Mouse (Mus musculus): Measurements from ENCODE around the gene Ralgps1. TPM values are rescaled to one million over a fixed set of nuclear protein-coding genes. Genes with fewer than 3 reads are reported as not detected.

Ralgps1 gene
- polyA plus RNA-seq, 1 experiment: 0.47 TPM

- Histone ChIP-seq H3K79me3 (ENCODE audit: low read depth) (no peaks in the 10 kb centered on the region), H3K79me2 (ENCODE audit: control insufficient read depth, insufficient read depth) (no peaks in the 10 kb centered on the region), H3K27me3 (ENCODE audit: control insufficient read depth, insufficient read depth, insufficient read length) (no peaks in the 10 kb centered on the region), H3K4me3 (ENCODE audit: insufficient read depth, poor library complexity, severe bottlenecking) (no peak overlapping the region), H3ac (ENCODE audit: control insufficient read depth, insufficient read length, low read depth) (no peak overlapping the region), H3K36me3 (ENCODE audit: control insufficient read depth, insufficient read depth) (no peaks in the 10 kb centered on the region)
- TF ChIP-seq MYOG (IDR thresholded peaks at IDR 0.05; ENCODE audit: control insufficient read depth, extremely low read depth, insufficient read length) (no peak), MAX (IDR thresholded peaks at IDR 0.05) (no peak), FOSL1 (IDR thresholded peaks at IDR 0.05; ENCODE audit: insufficient read depth, low read length, poor library complexity, severe bottlenecking) (no peak), CTCF (IDR thresholded peaks at IDR 0.05; ENCODE audit: control insufficient read depth, insufficient read depth, insufficient read length) (no peak), MYOD1 (IDR thresholded peaks at IDR 0.05; ENCODE audit: control insufficient read depth, insufficient read length, low read depth) (no peak), CEBPB (IDR thresholded peaks at IDR 0.05; ENCODE audit: low read depth) (no peak), USF1 (IDR thresholded peaks at IDR 0.05; ENCODE audit: low read depth) (no peak)
These were observed 114.3 kb downstream of the Ralgps1 start for GRCm38 (mm10) chr2:33256769-33257537.

DNA sequence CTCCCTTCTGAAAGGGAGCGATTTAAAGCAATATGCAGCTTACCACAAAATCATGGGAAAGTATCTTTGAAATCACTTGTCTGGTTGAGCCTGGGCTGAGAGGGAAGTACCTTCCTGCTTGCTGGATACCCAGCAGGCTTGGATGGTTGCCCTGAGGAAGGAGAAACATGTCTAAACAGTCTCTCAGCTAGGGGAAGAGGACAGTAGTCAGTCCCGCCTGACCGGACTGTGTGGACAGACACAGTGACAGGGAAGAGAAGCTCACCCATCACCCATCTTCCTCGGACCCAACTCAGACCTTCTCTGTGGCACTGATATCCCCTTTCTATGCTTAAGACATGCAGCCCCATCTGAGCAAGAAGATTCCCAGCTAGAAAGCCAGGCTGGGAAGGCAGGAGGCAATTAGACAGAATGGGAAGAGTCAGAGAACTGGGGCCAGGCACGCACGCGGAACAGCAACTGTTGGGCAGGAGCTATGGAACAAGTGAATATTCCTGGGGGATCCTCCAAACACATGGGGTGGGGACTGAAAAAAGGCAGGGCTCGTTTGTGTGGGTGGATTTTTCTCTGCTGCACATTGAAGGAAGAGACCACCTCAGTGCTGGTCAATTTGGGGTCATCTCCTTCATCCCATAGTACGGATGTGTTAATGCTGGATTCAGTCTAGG lies 116.8 kb downstream of the Ralgps1 start:
- H3K79me3 ChIP-seq (ENCODE audit: low read depth): no peaks in the 10 kb centered on the region
- H3K27me3 ChIP-seq (ENCODE audit: control insufficient read depth, insufficient read depth, insufficient read length): no peaks in the 10 kb centered on the region
- TF ChIP-seq MYOD1 (IDR thresholded peaks at IDR 0.05; ENCODE audit: control insufficient read depth, insufficient read length, low read depth) (no peak), USF1 (IDR thresholded peaks at IDR 0.05; ENCODE audit: low read depth) (no peak), CTCF (IDR thresholded peaks at IDR 0.05; ENCODE audit: control insufficient read depth, insufficient read depth, insufficient read length) (no peak), MAX (IDR thresholded peaks at IDR 0.05) (no peak), FOSL1 (IDR thresholded peaks at IDR 0.05; ENCODE audit: insufficient read depth, low read length, poor library complexity, severe bottlenecking) (no peak), MYOG (IDR thresholded peaks at IDR 0.05; ENCODE audit: control insufficient read depth, extremely low read depth, insufficient read length) (no peak), CEBPB (IDR thresholded peaks at IDR 0.05; ENCODE audit: low read depth) (no peak)
- H3K79me2 ChIP-seq (ENCODE audit: control insufficient read depth, insufficient read depth): no peaks in the 10 kb centered on the region
- H3K36me3 ChIP-seq (ENCODE audit: control insufficient read depth, insufficient read depth): no peaks in the 10 kb centered on the region
- no peak overlapping the region for H3ac ChIP-seq (ENCODE audit: control insufficient read depth, insufficient read length, low read depth)
- no peak overlapping the region for H3K4me3 ChIP-seq (ENCODE audit: insufficient read depth, poor library complexity, severe bottlenecking)

DNA sequence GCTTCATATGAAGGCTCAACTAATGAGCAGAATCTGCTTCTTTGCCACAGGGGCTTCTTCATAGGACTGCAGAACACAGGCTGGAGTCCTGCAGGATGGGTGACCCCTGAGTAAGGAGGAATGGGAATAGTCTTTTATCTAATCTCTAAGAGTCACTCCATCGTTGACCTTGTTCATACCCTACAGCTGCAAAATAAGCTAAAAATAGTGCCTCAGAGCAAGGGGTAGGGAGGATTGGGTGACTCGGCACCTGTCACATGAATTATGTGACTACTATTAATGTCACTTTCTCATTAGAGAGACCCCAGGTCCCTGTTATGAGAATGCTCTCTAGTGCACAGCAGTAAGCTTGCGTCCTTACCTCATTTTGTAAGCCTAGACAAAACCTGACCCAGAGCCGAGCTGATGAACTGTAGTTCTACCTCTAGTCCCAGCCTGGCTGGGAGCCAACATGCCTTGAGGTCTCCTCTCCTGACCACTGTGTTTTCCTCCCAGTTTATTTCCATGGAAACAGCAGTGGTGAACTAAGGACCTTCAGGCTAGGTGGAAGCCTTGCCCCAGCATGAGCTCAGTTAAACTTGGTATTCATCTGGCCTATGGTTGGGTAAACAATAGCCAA lies 117.6 kb downstream of the Ralgps1 start:
- no peak overlapping the region for H3K4me3 ChIP-seq (ENCODE audit: insufficient read depth, poor library complexity, severe bottlenecking)
- no peak overlapping the region for H3ac ChIP-seq (ENCODE audit: control insufficient read depth, insufficient read length, low read depth)
- H3K79me3 ChIP-seq (ENCODE audit: low read depth): no peaks in the 10 kb centered on the region
- no peaks in the 10 kb centered on the region for H3K36me3 ChIP-seq (ENCODE audit: control insufficient read depth, insufficient read depth)
- no peak for TF ChIP-seq MAX (IDR thresholded peaks at IDR 0.05)
- no peak for TF ChIP-seq MYOD1 (IDR thresholded peaks at IDR 0.05; ENCODE audit: control insufficient read depth, insufficient read length, low read depth)
- TF ChIP-seq MYOG (IDR thresholded peaks at IDR 0.05; ENCODE audit: control insufficient read depth, extremely low read depth, insufficient read length): no peak
- no peak for TF ChIP-seq CEBPB (IDR thresholded peaks at IDR 0.05; ENCODE audit: low read depth)
- TF ChIP-seq FOSL1 (IDR thresholded peaks at IDR 0.05; ENCODE audit: insufficient read depth, low read length, poor library complexity, severe bottlenecking): no peak
- TF ChIP-seq CTCF (IDR thresholded peaks at IDR 0.05; ENCODE audit: control insufficient read depth, insufficient read depth, insufficient read length): no peak
- no peak for TF ChIP-seq USF1 (IDR thresholded peaks at IDR 0.05; ENCODE audit: low read depth)
- H3K79me2 ChIP-seq (ENCODE audit: control insufficient read depth, insufficient read depth): no peaks in the 10 kb centered on the region
- H3K27me3 ChIP-seq (ENCODE audit: control insufficient read depth, insufficient read depth, insufficient read length): no peaks in the 10 kb centered on the region

DNA sequence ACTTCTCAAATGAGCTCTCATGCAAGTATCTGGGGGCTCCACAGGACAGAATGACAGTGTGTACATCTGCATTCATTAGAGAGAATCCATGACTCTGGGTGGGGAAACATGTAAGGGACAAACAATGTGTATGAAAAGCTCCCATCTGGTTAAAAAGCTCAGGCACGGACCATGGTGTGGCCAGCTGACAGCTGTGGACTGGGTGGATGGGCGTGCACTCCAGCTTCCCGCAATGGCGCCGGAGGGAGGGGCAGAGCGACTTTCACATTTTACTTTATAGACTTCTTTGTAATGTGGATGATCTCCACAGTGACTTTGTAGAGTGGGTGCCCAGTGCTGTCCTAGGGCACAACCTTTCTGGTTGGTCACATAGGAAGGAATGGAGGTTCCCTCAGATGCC lies 118.5 kb downstream of the Ralgps1 start:
- Histone ChIP-seq H3K79me3 (ENCODE audit: low read depth) (no peaks in the 10 kb centered on the region), H3ac (ENCODE audit: control insufficient read depth, insufficient read length, low read depth) (no peak overlapping the region), H3K27me3 (ENCODE audit: control insufficient read depth, insufficient read depth, insufficient read length) (no peaks in the 10 kb centered on the region), H3K4me3 (ENCODE audit: insufficient read depth, poor library complexity, severe bottlenecking) (no peak overlapping the region), H3K79me2 (ENCODE audit: control insufficient read depth, insufficient read depth) (no peaks in the 10 kb centered on the region), H3K36me3 (ENCODE audit: control insufficient read depth, insufficient read depth) (peaks cover 4% of the 10 kb centered on the region)
- TF ChIP-seq MYOD1 (IDR thresholded peaks at IDR 0.05; ENCODE audit: control insufficient read depth, insufficient read length, low read depth) (no peak), CEBPB (IDR thresholded peaks at IDR 0.05; ENCODE audit: low read depth) (no peak), USF1 (IDR thresholded peaks at IDR 0.05; ENCODE audit: low read depth) (no peak), CTCF (IDR thresholded peaks at IDR 0.05; ENCODE audit: control insufficient read depth, insufficient read depth, insufficient read length) (no peak), MAX (IDR thresholded peaks at IDR 0.05) (no peak), MYOG (IDR thresholded peaks at IDR 0.05; ENCODE audit: control insufficient read depth, extremely low read depth, insufficient read length) (no peak), FOSL1 (IDR thresholded peaks at IDR 0.05; ENCODE audit: insufficient read depth, low read length, poor library complexity, severe bottlenecking) (no peak)

DNA sequence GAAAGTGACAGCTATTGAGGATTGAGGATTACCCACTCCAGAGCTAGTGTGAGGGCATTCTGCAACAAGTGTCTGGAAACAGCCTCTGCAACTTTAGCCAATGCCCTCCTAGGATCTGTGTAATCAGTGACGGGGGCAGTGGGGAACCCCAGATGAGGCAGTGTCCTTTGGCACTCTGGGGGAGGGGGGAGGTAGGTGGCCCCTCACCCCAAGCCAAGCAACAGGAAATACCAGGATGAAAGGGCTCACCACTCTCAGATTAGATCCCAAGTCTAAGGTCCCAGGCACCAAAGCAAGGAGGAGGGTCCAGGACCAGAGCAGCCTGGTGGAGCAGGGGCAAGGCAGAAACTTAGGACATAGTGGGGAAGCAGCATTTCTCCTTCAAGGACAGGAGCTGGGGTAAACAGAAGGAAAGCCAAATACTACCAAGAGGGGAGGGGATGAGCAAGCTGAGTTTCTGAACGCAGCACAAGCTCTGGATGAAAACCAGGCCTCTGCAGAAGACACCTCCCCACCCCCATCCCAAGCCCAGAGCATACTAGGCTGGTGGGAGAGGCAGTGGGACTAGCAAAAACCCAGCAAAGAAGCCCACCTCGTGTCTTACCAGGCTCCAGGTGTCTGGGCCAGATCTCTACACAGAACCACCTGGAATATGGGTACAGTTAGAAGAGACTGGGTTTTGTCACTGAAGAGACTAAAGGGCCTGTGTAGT lies 121.2 kb downstream of the Ralgps1 start:
- no peaks in the 10 kb centered on the region for H3K79me3 ChIP-seq (ENCODE audit: low read depth)
- no peak for TF ChIP-seq CTCF (IDR thresholded peaks at IDR 0.05; ENCODE audit: control insufficient read depth, insufficient read depth, insufficient read length)
- no peak for TF ChIP-seq USF1 (IDR thresholded peaks at IDR 0.05; ENCODE audit: low read depth)
- TF ChIP-seq MYOG (IDR thresholded peaks at IDR 0.05; ENCODE audit: control insufficient read depth, extremely low read depth, insufficient read length): no peak
- no peak for TF ChIP-seq CEBPB (IDR thresholded peaks at IDR 0.05; ENCODE audit: low read depth)
- TF ChIP-seq MAX (IDR thresholded peaks at IDR 0.05): no peak
- no peak for TF ChIP-seq MYOD1 (IDR thresholded peaks at IDR 0.05; ENCODE audit: control insufficient read depth, insufficient read length, low read depth)
- H3K27me3 ChIP-seq (ENCODE audit: control insufficient read depth, insufficient read depth, insufficient read length): no peaks in the 10 kb centered on the region
- H3K4me3 ChIP-seq (ENCODE audit: insufficient read depth, poor library complexity, severe bottlenecking): no peak overlapping the region
- H3K79me2 ChIP-seq (ENCODE audit: control insufficient read depth, insufficient read depth): no peaks in the 10 kb centered on the region
- no peak overlapping the region for H3ac ChIP-seq (ENCODE audit: control insufficient read depth, insufficient read length, low read depth)
- H3K36me3 ChIP-seq (ENCODE audit: control insufficient read depth, insufficient read depth): peaks cover 29% of the 10 kb centered on the region
